Mouse (Mus musculus) thymus, adult 2 months (tissue): Measurements from ENCODE around the gene Gm14391.
"Not testable (repeated sequence)": the region's sequence is repeated elsewhere in the genome, so short reads cannot be mapped to it uniquely, and the experiment has no call there.

ENCODE experiments used
- CTCF ChIP-seq: fragments of 200-500 bp; IDR thresholded peaks from 2 replicates; pipeline ENCODE4 v1.5.1; 2012; ENCODE audit warnings: mild to moderate bottlenecking, control low read depth, low read length, moderate library complexity, borderline replicate concordance; ENCODE audit not compliant: control insufficient read depth, poor library complexity, insufficient read depth; ENCODE audit errors: extremely low read depth
- POLR2A ChIP-seq: fragments of 200-500 bp; IDR thresholded peaks from 2 replicates; pipeline ENCODE4 v1.6.1; 2012; ENCODE audit warnings: mild to moderate bottlenecking, low read length, control low read depth, moderate library complexity; ENCODE audit not compliant: control insufficient read depth, poor library complexity, insufficient read depth; ENCODE audit errors: extremely low read depth

GRCm38 (mm10) chr2:175174058-175174457 lies 32.7 kb downstream of the Gm14391 start:
- not testable (repeated sequence) for TF ChIP-seq CTCF, POLR2A
